Mouse (Mus musculus) forebrain, embryonic 12.5 days (tissue): ENCODE measurements at regions not wholly inside any gene's neighbourhood (a gene's known extent, or its start where the extent isn't known, plus 50 kb on each side); places are given as distances from the start of the nearest gene placed in this dataset.
A peak's percentile ranks its signal among the peaks of the same experiment; 100 is the strongest.

Experiments
- ATAC-seq: fragments of 200-750 bp; cut with Nextera tagmentation; 2 replicates; pipeline ENCODE4 v1.8.0; 2017; ENCODE audit warnings: moderate TSS enrichment; ENCODE audit not compliant: low FRiP score
- H3K27ac ChIP-seq: fragments of 300-500 bp; sonication (generic); 2 replicates; pipeline ENCODE4 v1.5.1; 2016; ENCODE audit warnings: mild to moderate bottlenecking
- H3K27me3 ChIP-seq: fragments of 300-500 bp; sonication (generic); 2 replicates; pipeline ENCODE4 v1.6.1; 2016; ENCODE audit warnings: mild to moderate bottlenecking
- H3K36me3 ChIP-seq: fragments of 300-500 bp; sonication (generic); replicated peaks from 2 replicates; pipeline ENCODE4 v1.6.1; 2016; ENCODE audit warnings: mild to moderate bottlenecking
- H3K4me1 ChIP-seq: fragments of 300-500 bp; sonication (generic); 2 replicates; pipeline ENCODE4 v1.6.1; 2016
- H3K4me2 ChIP-seq: fragments of 300-500 bp; sonication (generic); 2 replicates; pipeline ENCODE4 v1.6.1; 2016; ENCODE audit warnings: mild to moderate bottlenecking, moderate library complexity
- H3K4me3 ChIP-seq: fragments of 300-500 bp; sonication (generic); replicated peaks from 2 replicates; pipeline ENCODE4 v1.5.1; 2016; ENCODE audit warnings: mild to moderate bottlenecking
- H3K9ac ChIP-seq: fragments of 300-500 bp; sonication (generic); 2 replicates; pipeline ENCODE4 v1.6.1; 2016; ENCODE audit warnings: mild to moderate bottlenecking
- H3K9me3 ChIP-seq: fragments of 300-500 bp; sonication (generic); 2 replicates; pipeline ENCODE4 v1.6.1; 2016
- WGBS: fragments of 180-500 bp; shearing (Covaris S2); methylation state at CpG from one replicate; pipeline ENCODE4 v1.1.7; 2016; 5-methylcytosine and 5-hydroxymethylcytosine counted together

DNA sequence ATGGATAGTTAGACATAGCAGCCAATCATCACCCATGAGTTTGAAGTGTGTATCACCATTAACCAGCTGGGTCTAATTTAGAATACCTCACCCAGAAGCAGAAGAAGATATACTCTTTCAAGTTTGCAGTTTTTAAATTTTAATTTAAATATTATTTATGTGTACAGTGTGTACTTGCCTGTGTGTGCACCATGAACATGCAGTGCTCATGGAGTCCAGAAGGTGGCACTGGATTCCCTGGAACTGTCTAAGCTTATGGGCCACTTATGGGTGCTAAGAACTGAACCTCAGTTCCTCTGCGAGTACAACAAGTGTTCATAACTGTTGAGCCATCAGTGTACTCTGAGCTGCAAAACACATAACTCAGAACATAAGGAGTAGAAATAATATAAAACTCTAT lies 675.6 kb downstream of the Adcyap1 start:
- Histone ChIP-seq H3K9ac (no peak overlapping the region), H3K4me2 (no peak overlapping the region), H3K9me3 (no peaks in the 10 kb centered on the region), H3K4me3 (no peak overlapping the region), H3K27ac (no peak overlapping the region), H3K27me3 (no peaks in the 10 kb centered on the region), H3K4me1 (no peaks in the 10 kb centered on the region), H3K36me3 (no peaks in the 10 kb centered on the region)
- ATAC-seq, result 0 out of 2 replicates have a peak, but pooled peaks have one; percentile 23
- 85% methylated on average over 1 of the region's 1 CpGs for WGBS

DNA sequence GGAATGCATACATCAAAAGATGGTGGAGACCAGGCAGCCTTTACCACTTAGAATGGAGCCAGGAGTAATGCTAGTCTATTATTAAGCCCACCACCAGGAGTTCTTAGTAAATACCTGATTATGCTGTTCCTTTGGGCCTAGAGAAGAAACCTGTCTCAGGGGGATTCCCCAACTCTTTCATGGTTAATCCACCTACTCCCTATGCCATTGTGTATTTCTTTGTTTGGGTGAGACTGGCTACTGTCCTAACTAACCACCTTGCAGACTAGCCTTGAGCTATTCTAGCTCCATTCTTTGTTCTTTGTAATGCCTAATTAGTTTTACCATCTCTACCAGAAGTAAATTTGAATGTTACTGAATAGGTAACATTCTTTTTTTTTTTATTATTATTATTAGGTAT lies 706.8 kb downstream of the Adcyap1 start:
- Histone ChIP-seq H3K36me3 (no peaks in the 10 kb centered on the region), H3K4me3 (no peak overlapping the region)
- ATAC-seq, result no peak

DNA sequence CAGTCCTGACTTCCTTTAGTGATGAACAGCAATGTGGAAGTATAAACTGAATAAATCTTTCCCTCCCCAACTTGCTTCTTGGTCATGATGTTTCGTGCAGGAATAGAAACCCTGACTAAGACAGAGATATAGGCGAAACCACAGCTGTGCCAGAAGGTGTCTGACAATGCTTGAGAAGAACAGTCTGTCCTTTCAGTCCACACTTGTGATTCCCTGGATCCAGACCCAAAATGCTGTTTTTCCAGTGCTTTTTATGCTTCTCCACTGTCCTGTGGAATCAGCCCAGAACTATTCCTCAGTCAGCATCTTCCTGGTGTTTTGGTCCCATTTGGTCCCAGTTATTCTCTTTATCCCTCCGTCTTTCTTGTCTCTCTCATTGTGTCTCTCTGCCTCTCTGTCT lies 723.6 kb downstream of the Adcyap1 start:
- Histone ChIP-seq H3K9me3 (no peaks in the 10 kb centered on the region), H3K4me2 (no peak overlapping the region), H3K4me1 (no peaks in the 10 kb centered on the region), H3K4me3 (no peak overlapping the region), H3K36me3 (no peaks in the 10 kb centered on the region), H3K27me3 (no peaks in the 10 kb centered on the region), H3K9ac (no peak overlapping the region), H3K27ac (no peak overlapping the region)
- no peak for ATAC-seq
- WGBS, result 81% methylated on average over 3 of the region's 3 CpGs

More for the DNA sequence above, 706.8 kb downstream of the Adcyap1 start:
- H3K4me2 ChIP-seq, result no peak overlapping the region
- no peaks in the 10 kb centered on the region for H3K9me3 ChIP-seq
- no peaks in the 10 kb centered on the region for H3K4me1 ChIP-seq
- no peak overlapping the region for H3K27ac ChIP-seq
- no peaks in the 10 kb centered on the region for H3K27me3 ChIP-seq
- H3K9ac ChIP-seq, result no peak overlapping the region

DNA sequence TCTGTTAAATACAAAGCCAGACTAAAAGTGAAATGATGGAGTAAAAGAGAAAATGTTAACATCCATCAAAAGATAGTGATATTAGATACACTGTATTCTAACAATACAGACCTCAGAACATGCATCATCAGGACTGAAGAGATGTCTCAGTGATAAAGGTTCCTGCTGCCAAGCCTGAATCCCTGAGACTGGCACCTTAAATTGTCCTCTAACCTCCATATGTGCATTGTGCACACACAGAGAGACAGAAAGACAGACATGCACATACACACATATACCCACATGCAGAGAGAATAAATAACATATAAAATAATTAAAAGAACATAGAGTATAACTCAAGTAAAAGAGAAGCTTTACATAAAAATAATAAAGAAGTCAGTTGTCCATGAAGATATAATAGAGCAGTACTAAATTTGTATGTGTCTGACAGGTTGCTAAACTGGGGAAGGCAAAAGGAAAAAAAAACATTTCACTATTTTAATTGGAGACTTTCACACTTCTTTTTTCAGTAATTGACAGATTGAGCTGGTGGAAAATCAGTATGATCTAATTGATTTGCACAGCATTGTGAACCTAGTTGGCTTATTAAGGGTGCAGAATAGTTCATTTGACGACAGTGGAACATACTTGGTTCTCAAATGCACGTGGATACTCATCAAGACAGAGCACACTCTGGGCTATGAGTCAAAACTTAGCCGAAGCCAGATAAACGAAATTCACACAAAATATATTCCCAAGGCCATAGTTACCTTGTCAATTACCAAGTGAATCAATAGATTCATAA lies 725.6 kb downstream of the Adcyap1 start:
- Histone ChIP-seq H3K9me3 (no peaks in the 10 kb centered on the region), H3K4me1 (no peaks in the 10 kb centered on the region), H3K36me3 (no peaks in the 10 kb centered on the region), H3K27ac (no peak overlapping the region), H3K4me3 (no peak overlapping the region), H3K4me2 (no peak overlapping the region), H3K9ac (no peak overlapping the region), H3K27me3 (no peaks in the 10 kb centered on the region)
- no peak for ATAC-seq
- WGBS, result 75% methylated on average over 4 of the region's 4 CpGs
